Mouse (Mus musculus): Measurements from ENCODE around the gene Map1b. TPM values are rescaled to one million over a fixed set of nuclear protein-coding genes. Genes with fewer than 3 reads are reported as not detected.

The Map1b gene
- total RNA-seq, 2 experiments from 2014 or later = 630 to 695 TPM

GRCm38 (mm10) chr13:99442434-99443249 lies 73.7 kb downstream of the Map1b start:
- no peak overlapping the region for H3K4me3 ChIP-seq
- no peak for TF ChIP-seq CTCF (IDR thresholded peaks at IDR 0.05)
- DNase-seq (ENCODE audit: extremely low spot score in 1 of 2, low spot score in 2 of 2) = no peak
- no peak overlapping the region; the same call in 1 of the 2 replicates for H3K27ac ChIP-seq
- intact Hi-C loops (cut with DNase I) = loop anchor here (5.0 kb wide), 1 partner anchor 45 kb away; no protein-coding TSS in a partner anchor

- intact Hi-C loops (cut with DNase I) = loop anchor here (5.0 kb wide), 1 partner anchor 45 kb away; no protein-coding TSS in a partner anchor
- DNase-seq (ENCODE audit: extremely low spot score in 1 of 2, low spot score in 2 of 2) = no peak
- no peak for TF ChIP-seq CTCF (IDR thresholded peaks at IDR 0.05)
- Histone ChIP-seq H3K4me3 (no peak overlapping the region), H3K27ac (no peak overlapping the region)
Measured at GRCm38 (mm10) chr13:99441700-99442433, 74.5 kb downstream of the Map1b start.

DNA sequence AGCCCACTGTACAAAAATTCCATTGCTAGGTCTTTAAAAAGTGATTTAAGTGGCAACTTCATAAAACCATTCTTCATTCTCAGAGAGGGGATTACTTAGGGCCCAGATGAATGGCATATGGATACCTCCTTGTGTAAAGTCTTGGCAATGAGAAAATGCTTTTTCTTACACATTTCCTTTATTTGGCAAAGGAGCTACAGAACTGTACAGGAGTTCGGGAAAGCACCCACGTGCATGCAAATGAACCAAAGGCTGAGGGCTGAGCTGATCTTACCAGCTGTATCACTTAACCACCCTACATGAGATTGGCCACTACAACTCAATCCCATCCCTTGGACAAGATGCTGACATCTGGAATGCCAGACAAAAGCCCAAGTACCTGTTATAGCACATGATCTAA lies 76.1 kb downstream of the Map1b start:
- TF ChIP-seq CTCF (IDR thresholded peaks at IDR 0.05) = no peak
- DNase-seq (ENCODE audit: extremely low spot score in 1 of 2, low spot score in 2 of 2) = no peak
- no peak overlapping the region for H3K4me3 ChIP-seq
- intact Hi-C loops (cut with DNase I) = loop anchor here (5.0 kb wide), 1 partner anchor 47 kb away; no protein-coding TSS in a partner anchor
- H3K27ac ChIP-seq = peak overlapping the region; percentile 44; the same call in 1 of the 2 replicates

GRCm38 (mm10) chr13:99439357-99439756 lies 77.0 kb downstream of the Map1b start:
- no peak for DNase-seq (ENCODE audit: extremely low spot score in 1 of 2, low spot score in 2 of 2)
- no peak overlapping the region for H3K27ac ChIP-seq
- no peak overlapping the region for H3K4me3 ChIP-seq
- no peak for TF ChIP-seq CTCF (IDR thresholded peaks at IDR 0.05)
- intact Hi-C loops (cut with DNase I) = no loop called here

- no peak for DNase-seq (ENCODE audit: extremely low spot score in 1 of 2, low spot score in 2 of 2)
- TF ChIP-seq CTCF (IDR thresholded peaks at IDR 0.05) = no peak
- intact Hi-C loops (cut with DNase I) = no loop called here
- Histone ChIP-seq H3K27ac (no peak overlapping the region), H3K4me3 (no peak overlapping the region)
Measured at GRCm38 (mm10) chr13:99437051-99437450, 79.3 kb downstream of the Map1b start.

DNA sequence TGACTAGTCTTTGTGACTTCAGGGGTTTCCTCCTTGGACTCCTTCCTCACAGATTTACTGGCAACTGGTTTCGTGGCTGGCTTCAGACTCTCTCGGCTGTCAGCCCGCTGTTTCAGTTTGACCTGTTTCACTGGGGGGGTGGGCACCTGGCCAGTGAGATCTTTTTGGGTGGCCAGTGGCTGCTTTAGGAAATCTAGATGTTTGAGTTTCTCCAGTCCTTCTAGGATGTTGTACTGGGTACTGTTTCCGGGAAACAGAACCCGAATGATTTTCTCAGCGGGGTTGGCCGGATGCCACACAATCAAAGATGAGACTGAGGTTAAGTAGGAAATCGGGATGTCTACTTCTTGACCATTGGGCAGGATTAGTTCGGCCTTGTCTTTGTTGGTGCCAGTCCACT lies 81.8 kb downstream of the Map1b start:
- H3K4me3 ChIP-seq = no peak overlapping the region
- intact Hi-C loops (cut with DNase I) = no loop called here

GRCm38 (mm10) chr13:99433068-99434008 lies 83.0 kb downstream of the Map1b start:
- intact Hi-C loops (cut with DNase I) = no loop called here
- TF ChIP-seq CTCF (IDR thresholded peaks at IDR 0.05) = no peak
- DNase-seq (ENCODE audit: extremely low spot score in 1 of 2, low spot score in 2 of 2) = no peak
- Histone ChIP-seq H3K27ac (no peak overlapping the region; the same call in 1 of the 2 replicates), H3K4me3 (no peak overlapping the region)

More for the DNA sequence above, 81.8 kb downstream of the Map1b start:
- H3K27ac ChIP-seq = no peak overlapping the region
- TF ChIP-seq CTCF (IDR thresholded peaks at IDR 0.05) = no peak
- no peak for DNase-seq (ENCODE audit: extremely low spot score in 1 of 2, low spot score in 2 of 2)

GRCm38 (mm10) chr13:99423581-99423980 lies 92.8 kb downstream of the Map1b start:
- no peak for DNase-seq (ENCODE audit: extremely low spot score in 1 of 2, low spot score in 2 of 2)
- Histone ChIP-seq H3K27ac (no peak overlapping the region), H3K4me3 (no peak overlapping the region)
- intact Hi-C loops (cut with DNase I) = no loop called here
- TF ChIP-seq CTCF (IDR thresholded peaks at IDR 0.05) = no peak

- no peak for TF ChIP-seq CTCF (IDR thresholded peaks at IDR 0.05)
- DNase-seq (ENCODE audit: extremely low spot score in 1 of 2, low spot score in 2 of 2) = no peak
- Histone ChIP-seq H3K4me3 (no peak overlapping the region), H3K27ac (no peak overlapping the region)
- intact Hi-C loops (cut with DNase I) = no loop called here
Measured at GRCm38 (mm10) chr13:99416601-99417000, 99.7 kb downstream of the Map1b start.

GRCm38 (mm10) chr13:99414352-99414742 lies 102.0 kb downstream of the Map1b start:
- intact Hi-C loops (cut with DNase I) = no loop called here
- no peak overlapping the region for H3K27ac ChIP-seq

More at GRCm38 (mm10) chr13:99414352-99414742, 102.0 kb downstream of the Map1b start:
- DNase-seq (ENCODE audit: extremely low spot score in 1 of 2, low spot score in 2 of 2) = no peak
- H3K4me3 ChIP-seq = no peak overlapping the region
- no peak for TF ChIP-seq CTCF (IDR thresholded peaks at IDR 0.05)
